ENCODE assay signal across 11 mouse cellular contexts in the genomic region with DNA sequence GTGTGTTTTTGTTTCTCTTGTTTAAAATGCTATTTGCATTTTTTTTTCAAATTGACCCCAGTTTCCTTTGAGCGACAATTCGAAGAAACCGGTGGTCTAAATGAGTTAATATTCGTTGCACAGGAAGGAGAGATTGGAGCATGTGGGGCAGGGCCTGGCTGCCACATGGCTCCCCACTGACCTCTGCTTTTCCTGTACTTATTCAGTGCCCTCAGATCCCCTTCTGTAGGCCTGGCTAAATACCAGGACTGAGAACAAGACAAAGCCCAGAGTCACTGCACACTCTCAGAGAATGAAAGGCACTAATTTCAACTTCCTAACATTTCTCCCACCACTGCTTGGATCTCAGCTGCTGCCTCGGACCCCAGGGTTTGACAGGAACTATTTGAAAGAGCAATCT.
DNase-seq lines count a peak whose midpoint lies in the region; TF ChIP-seq lines count a peak whose summit lies in the region.
"Had no signal": no experiment of that assay in that cellular context is flagged by ENCODE, and none has a peak within 500 bp of the region (broad histone marks: within the 10 kb centered on the region; RNA-seq: fewer than 3 reads in every experiment).

No protein-coding gene starts in this region.

- no peak for TF ChIP-seq POLR2A in kidney, adult 2 months (IDR thresholded peaks at IDR 0.05; ENCODE audit: low read depth, low read length)
- no peak for TF ChIP-seq POLR2A in testis, adult 2 months (IDR thresholded peaks at IDR 0.05; ENCODE audit: control insufficient read depth, low read depth, low read length)

- H3K4me3 ChIP-seq in kidney, adult 2 months (ENCODE audit: insufficient read depth, low read depth, low read length): no peak overlapping the region
- peak overlapping the region; percentile 3 for H3K4me3 ChIP-seq in testis, adult 2 months (ENCODE audit: control insufficient read depth, low read depth, low read length)

- H3K36me3 ChIP-seq in kidney, adult 2 months (ENCODE audit: control insufficient read depth, insufficient read depth, low read length): no peaks in the 10 kb centered on the region
- no peaks in the 10 kb centered on the region for H3K36me3 ChIP-seq in testis, adult 2 months (ENCODE audit: control insufficient read depth, insufficient read depth, low read length)

- H3K4me1 ChIP-seq in kidney, adult 2 months (ENCODE audit: control insufficient read depth, insufficient read depth, low read length): no peaks in the 10 kb centered on the region; the same call in 1 of the 2 replicates
- no peaks in the 10 kb centered on the region for H3K4me1 ChIP-seq in testis, adult 2 months (ENCODE audit: control insufficient read depth, insufficient read depth, low read length)

- H3K27me3 ChIP-seq in kidney, adult 2 months (replicated peaks; ENCODE audit: control insufficient read depth, insufficient read depth, low read length): no peaks in the 10 kb centered on the region
- H3K27me3 ChIP-seq in testis, adult 2 months (ENCODE audit: control insufficient read depth, insufficient read depth, low read length): no peaks in the 10 kb centered on the region

- H3K27ac ChIP-seq in kidney, adult 2 months (ENCODE audit: insufficient read depth, low read depth, low read length): no peak overlapping the region
- H3K27ac ChIP-seq in testis, adult 2 months (ENCODE audit: control insufficient read depth, insufficient read depth, low read depth, low read length): no peak overlapping the region

- no peak for TF ChIP-seq CTCF in kidney, adult 2 months (conservative IDR thresholded peaks at IDR 0.05; ENCODE audit: insufficient read depth, insufficient read length, low read depth, low read length)
- no peak for TF ChIP-seq CTCF in testis, adult 2 months (IDR thresholded peaks at IDR 0.05; ENCODE audit: control insufficient read depth, insufficient read depth, insufficient replicate concordance, low read depth, low read length)

- DNase-seq in cerebellum, postnatal 14 days: peak; percentile 17 to 47
- no peak for DNase-seq in cerebellum, postnatal 36 days
- DNase-seq in kidney, adult 2 months: peak; percentile 37
- no peak for DNase-seq in kidney, postnatal 4 days
- no peak for DNase-seq in testis, postnatal 10 days (ENCODE audit: low spot score)
- DNase-seq in ovary, postnatal 36 days (ENCODE audit: low spot score): no peak
- DNase-seq in adrenal gland, postnatal 14 days: no peak
- DNase-seq: layer of hippocampus, postnatal 36 days; lung, adult 2 months; right cerebral cortex, postnatal 25 days had no signal

- WGBS in kidney, adult 2 months: 56% methylated on average over 5 of the region's 5 CpGs

Comparison
In these comparisons a context has a peak if more than half of its experiments do, and no peak if none do; other contexts are left out.
1. DNase-seq: peak in cerebellum, postnatal 14 days (2 of 2) and kidney, adult 2 months (single experiment); none in cerebellum, postnatal 36 days (0 of 2), kidney, postnatal 4 days (0 of 2), testis, postnatal 10 days (single experiment), ovary, postnatal 36 days (single experiment) and adrenal gland, postnatal 14 days (single experiment).